Mouse (Mus musculus) heart, adult 2 months (tissue): ENCODE results near the gene Lcp2.

ENCODE experiments used
- CTCF ChIP-seq: fragments of 200-600 bp; IDR thresholded peaks from 2 replicates; pipeline ENCODE4 v1.8.1; 2022; ENCODE audit warnings: antibody characterized with exemption, mild to moderate bottlenecking, moderate library complexity
- POLR2A ChIP-seq: fragments of 200-500 bp; IDR thresholded peaks from 2 replicates; pipeline ENCODE4 v1.6.1; 2011; ENCODE audit warnings: mild to moderate bottlenecking, low read depth, low read length, control low read depth; ENCODE audit not compliant: insufficient read depth

DNA sequence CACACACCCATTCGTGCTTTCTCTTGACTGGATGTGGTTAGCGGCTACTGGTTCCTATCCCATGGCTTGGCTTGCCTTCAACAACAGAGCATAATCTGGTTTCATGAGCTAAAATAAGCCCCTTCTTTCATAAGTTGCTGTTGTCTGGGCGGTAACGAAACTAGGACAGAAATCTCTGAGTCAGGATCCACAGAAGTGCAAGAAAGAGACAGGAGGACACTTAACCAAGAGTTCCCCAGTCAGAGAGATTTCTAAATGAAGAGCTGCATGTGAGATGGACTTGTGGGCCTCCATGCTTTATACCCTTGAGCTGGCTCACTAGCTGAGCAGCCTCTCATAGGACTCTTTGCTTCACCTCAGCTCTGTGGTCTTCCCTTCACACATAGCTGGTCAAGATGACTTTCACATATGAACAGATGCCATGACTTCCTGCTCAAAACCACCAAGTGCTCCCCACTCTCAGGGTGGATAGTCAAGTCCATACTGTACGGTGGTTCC lies 12.7 kb upstream of the Lcp2 start:
- no peak for TF ChIP-seq CTCF
- no peak for TF ChIP-seq POLR2A
